Mouse (Mus musculus): ENCODE measurements around the gene Col9a3.

- TF ChIP-seq EP300 (IDR thresholded peaks at IDR 0.05; ENCODE audit: low read depth), result no peak
- TF ChIP-seq CTCF (IDR thresholded peaks at IDR 0.05; ENCODE audit: low read depth), result no peak
Measured at GRCm38 (mm10) chr2:180611882-180612281, 14.3 kb downstream of the Col9a3 start.
